Mouse (Mus musculus): Measurements from ENCODE around the gene Ppp1r9a.

- TF ChIP-seq CTCF (IDR thresholded peaks at IDR 0.05; ENCODE audit: extremely low read depth, insufficient read length, insufficient replicate concordance, low read depth, low read length) (no peak), POLR2A (IDR thresholded peaks at IDR 0.05; ENCODE audit: low read depth, low read length) (no peak)
These were observed 60.3 kb downstream of the Ppp1r9a start for GRCm38 (mm10) chr6:4963049-4963448.
